Mouse (Mus musculus): ENCODE data around the gene Sec1. TPM values are rescaled to one million over a fixed set of nuclear protein-coding genes. Genes with fewer than 3 reads are reported as not detected.

Gene Sec1
- 0.01 and 0.02 TPM in 2 replicates for polyA plus RNA-seq (2012; rRNA removed)

GRCm38 (mm10) chr7:45693921-45694591, at the start of gene Sec1:
Sec1 (minus strand) TSS chr7:45694402.

GRCm38 (mm10) chr7:45725713-45726112, 31.5 kb upstream of the Sec1 start, which contains the start of gene Spaca4:
Spaca4 (minus strand) TSS chr7:45725813.

GRCm38 (mm10) chr7:45720413-45721233, 26.4 kb upstream of the Sec1 start, which contains the start of gene Fam83e:
Fam83e (plus strand) TSS chr7:45721212.

GRCm38 (mm10) chr7:45717918-45718297, 23.7 kb upstream of the Sec1 start, which contains the start of gene Sphk2:
Sphk2 (minus strand) TSS chr7:45718002.

GRCm38 (mm10) chr7:45715090-45715708, 21.0 kb upstream of the Sec1 start, which contains the start of gene Rpl18:
Rpl18 (plus strand) TSS chr7:45715457.

GRCm38 (mm10) chr7:45704730-45705442, 10.7 kb upstream of the Sec1 start, which contains the start of gene Dbp:
Dbp (plus strand) TSS chr7:45705088.

GRCm38 (mm10) chr7:45699523-45700141, 5.4 kb upstream of the Sec1 start, which contains the start of gene Car11:
Car11 (plus strand) TSS chr7:45699843.

GRCm38 (mm10) chr7:45683396-45684050, 10.7 kb downstream of the Sec1 start, which contains the start of gene Ntn5:
Ntn5 (plus strand) TSS chr7:45684022.

GRCm38 (mm10) chr7:45666161-45666560, 28.0 kb downstream of the Sec1 start, which contains the start of gene Fut2:
Fut2 (minus strand) TSS chr7:45666394.

GRCm38 (mm10) chr7:45639561-45640027, 54.6 kb downstream of the Sec1 start, which contains the start of gene Mamstr:
Mamstr (plus strand) TSS chr7:45639977.

Other genes starting within 250 kb of the Sec1 start
- 1,700 and 2,007 TPM in 2 replicates for gene Ftl1, start 234.5 kb downstream of the Sec1 start, polyA plus RNA-seq (2012; rRNA removed)
- gene Bax, start 227.5 kb downstream of the Sec1 start, polyA plus RNA-seq (2012; rRNA removed) = 47.6 and 49.6 TPM in 2 replicates
- gene Tulp2, start 212.5 kb downstream of the Sec1 start, polyA plus RNA-seq (2012; rRNA removed) = 0.12 and 0.15 TPM in 2 replicates
- 0.12 TPM in 1 of 2 replicates, not detected in the other for gene Gm45808, start 207.6 kb downstream of the Sec1 start, polyA plus RNA-seq (2012; rRNA removed)
- gene Dhdh, start 205.6 kb downstream of the Sec1 start, polyA plus RNA-seq (2012; rRNA removed) = 5.7 and 6.5 TPM in 2 replicates
- gene Nucb1, start 184.0 kb downstream of the Sec1 start, polyA plus RNA-seq (2012; rRNA removed) = 75.2 and 76.4 TPM in 2 replicates
- gene Ppp1r15a, start 168.1 kb downstream of the Sec1 start, polyA plus RNA-seq (2012; rRNA removed) = 79.7 and 101 TPM in 2 replicates
- 1.2 and 1.7 TPM in 2 replicates for gene Plekha4, start 168.1 kb downstream of the Sec1 start, polyA plus RNA-seq (2012; rRNA removed)
- 0.78 and 1.3 TPM in 2 replicates for gene Hsd17b14, start 139.5 kb downstream of the Sec1 start, polyA plus RNA-seq (2012; rRNA removed)
- gene Bcat2, start 124.2 kb downstream of the Sec1 start, polyA plus RNA-seq (2012; rRNA removed) = 41.1 and 45.0 TPM in 2 replicates
- 3.1 and 3.5 TPM in 2 replicates for gene Fgf21, start 78.9 kb downstream of the Sec1 start, polyA plus RNA-seq (2012; rRNA removed)
- 0.17 and 0.24 TPM in 2 replicates for gene Fut1, start 77.1 kb downstream of the Sec1 start, polyA plus RNA-seq (2012; rRNA removed)
- 0.09 and 0.12 TPM in 2 replicates for gene Izumo1, start 72.6 kb downstream of the Sec1 start, polyA plus RNA-seq (2012; rRNA removed)
- gene Rasip1, start 66.9 kb downstream of the Sec1 start, polyA plus RNA-seq (2012; rRNA removed) = 3.2 and 3.6 TPM in 2 replicates
- 0.50 TPM in 2 replicates for gene Mamstr, start 54.4 kb downstream of the Sec1 start, polyA plus RNA-seq (2012; rRNA removed)
- gene Fut2, start 28.0 kb downstream of the Sec1 start, polyA plus RNA-seq (2012; rRNA removed) = 0.04 and 0.05 TPM in 2 replicates
- gene Ntn5, start 10.4 kb downstream of the Sec1 start, polyA plus RNA-seq (2012; rRNA removed) = 0.01 and 0.04 TPM in 2 replicates
- gene Car11, start 5.4 kb upstream of the Sec1 start, polyA plus RNA-seq (2012; rRNA removed) = 0.48 and 0.74 TPM in 2 replicates
- gene Dbp, start 10.7 kb upstream of the Sec1 start, polyA plus RNA-seq (2012; rRNA removed) = 0.84 and 0.87 TPM in 2 replicates
- 485 and 498 TPM in 2 replicates for gene Rpl18, start 21.1 kb upstream of the Sec1 start, polyA plus RNA-seq (2012; rRNA removed)
- gene Sphk2, start 23.6 kb upstream of the Sec1 start, polyA plus RNA-seq (2012; rRNA removed) = 9.6 and 10.4 TPM in 2 replicates
- gene Fam83e, start 26.8 kb upstream of the Sec1 start, polyA plus RNA-seq (2012; rRNA removed) = 0.14 and 0.16 TPM in 2 replicates
- not detected in 2 replicates for gene Spaca4, start 31.4 kb upstream of the Sec1 start, polyA plus RNA-seq (2012; rRNA removed)
- 0.06 and 0.10 TPM in 2 replicates for gene Lmtk3, start 89.3 kb upstream of the Sec1 start, polyA plus RNA-seq (2012; rRNA removed)
- gene Sult2b1, start 90.3 kb upstream of the Sec1 start, polyA plus RNA-seq (2012; rRNA removed) = 0.13 and 0.35 TPM in 2 replicates
- 15.6 and 16.9 TPM in 2 replicates for gene Cyth2, start 120.2 kb upstream of the Sec1 start, polyA plus RNA-seq (2012; rRNA removed)
- 0.07 and 0.11 TPM in 2 replicates for gene Kcnj14, start 130.4 kb upstream of the Sec1 start, polyA plus RNA-seq (2012; rRNA removed)
- gene Grwd1, start 136.5 kb upstream of the Sec1 start, polyA plus RNA-seq (2012; rRNA removed) = 8.0 and 8.4 TPM in 2 replicates
- gene Kdelr1, start 178.4 kb upstream of the Sec1 start, polyA plus RNA-seq (2012; rRNA removed) = 101 and 102 TPM in 2 replicates
- gene Grin2d, start 184.0 kb upstream of the Sec1 start, polyA plus RNA-seq (2012; rRNA removed) = 0.10 and 0.12 TPM in 2 replicates
- gene Syngr4, start 202.3 kb upstream of the Sec1 start, polyA plus RNA-seq (2012; rRNA removed) = 0.16 and 0.32 TPM in 2 replicates
- gene Tmem143, start 202.5 kb upstream of the Sec1 start, polyA plus RNA-seq (2012; rRNA removed) = 11.3 and 12.3 TPM in 2 replicates
- 32.1 and 34.4 TPM in 2 replicates for gene Emp3, start 227.0 kb upstream of the Sec1 start, polyA plus RNA-seq (2012; rRNA removed)
- 1.1 and 1.6 TPM in 2 replicates for gene Ccdc114, start 229.7 kb upstream of the Sec1 start, polyA plus RNA-seq (2012; rRNA removed)

Data from liver, embryonic 18 days (tissue).